Mouse (Mus musculus) neural tube, embryonic 11.5 days (tissue): ENCODE results near the gene Bhlhe23. TPM values are rescaled to one million over a fixed set of nuclear protein-coding genes. Genes with fewer than 3 reads are reported as not detected.

Source experiments
- ATAC-seq: fragments of 200-750 bp; cut with Nextera tagmentation; 2 replicates; pipeline ENCODE4 v1.8.0; 2017; ENCODE audit warnings: moderate number of reproducible peaks, mild to moderate bottlenecking, moderate TSS enrichment, moderate library complexity; ENCODE audit not compliant: insufficient read depth, low FRiP score, low TSS enrichment
- DNase-seq: peaks from one replicate; pipeline ENCODE4 v3.0.0-alpha.2; 2015; ENCODE audit warnings: low spot score
- H3K27ac ChIP-seq: fragments of 300-500 bp; sonication (generic); 2 replicates; pipeline ENCODE4 v1.5.1; 2014; ENCODE audit warnings: low read depth, mild to moderate bottlenecking, low read length
- H3K27me3 ChIP-seq: fragments of 300-500 bp; sonication (generic); 2 replicates; pipeline ENCODE4 v1.6.1; 2014; ENCODE audit warnings: mild to moderate bottlenecking, low read length, mixed read lengths; ENCODE audit not compliant: control insufficient read depth, insufficient read depth
- H3K36me3 ChIP-seq: fragments of 300-500 bp; sonication (generic); 2 replicates; pipeline ENCODE4 v1.6.1; 2014; ENCODE audit warnings: mild to moderate bottlenecking, low read length, moderate library complexity, mixed read lengths; ENCODE audit not compliant: control insufficient read depth, insufficient read depth
- H3K4me1 ChIP-seq: fragments of 300-500 bp; sonication (generic); 2 replicates; pipeline ENCODE4 v1.6.1; 2014; ENCODE audit warnings: low read length, mixed read lengths; ENCODE audit not compliant: control insufficient read depth, insufficient read depth
- H3K4me2 ChIP-seq: fragments of 300-500 bp; sonication (generic); 2 replicates; pipeline ENCODE4 v1.6.1; 2014; ENCODE audit warnings: low read depth, mild to moderate bottlenecking, moderate library complexity
- H3K4me3 ChIP-seq: fragments of 300-500 bp; sonication (generic); 2 replicates; pipeline ENCODE4 v1.5.1; 2014; ENCODE audit warnings: low read depth, low read length
- H3K9ac ChIP-seq: fragments of 300-500 bp; sonication (generic); 2 replicates; pipeline ENCODE4 v1.6.1; 2014; ENCODE audit warnings: mild to moderate bottlenecking, low read length
- H3K9me3 ChIP-seq: fragments of 300-500 bp; sonication (generic); 2 replicates; pipeline ENCODE4 v1.6.1; 2016; ENCODE audit warnings: low read length; ENCODE audit not compliant: control insufficient read depth
- WGBS: fragments of 180-500 bp; shearing (Covaris S2); extraction: QIAGEN DNeasy Blood & Tissue Kit; methylation state at CpG from one replicate; pipeline ENCODE4 v1.1.7; 2014; 5-methylcytosine and 5-hydroxymethylcytosine counted together
- polyA plus RNA-seq: library from polyadenylated mRNA; unstranded; fragments of >200 nt; fragmentation: Nextera tagmentation; extraction: Ambion mirVana; gene quantifications from 2 replicates; pipeline ENCODE4 v1.2.1, GENCODE M21; 2014

The Bhlhe23 gene
- polyA plus RNA-seq, 1 experiment from 2014 or later, result 4.9 TPM

- DNase-seq (no peak), ATAC-seq (no peak)
- no peak overlapping the region for H3K4me2 ChIP-seq
- H3K27ac ChIP-seq, result no peak overlapping the region
- H3K36me3 ChIP-seq, result peaks cover 9% of the 10 kb centered on the region
- H3K9me3 ChIP-seq, result no peaks in the 10 kb centered on the region
- H3K27me3 ChIP-seq, result no peaks in the 10 kb centered on the region
- H3K9ac ChIP-seq, result no peak overlapping the region
- H3K4me1 ChIP-seq, result no peaks in the 10 kb centered on the region
- H3K4me3 ChIP-seq, result no peak overlapping the region
- WGBS, result 44% methylated on average over 8 of the region's 8 CpGs
Observed at GRCm38 (mm10) chr2:180725856-180726629, 50.7 kb downstream of the Bhlhe23 start.

- no peaks in the 10 kb centered on the region for H3K27me3 ChIP-seq
- no peaks in the 10 kb centered on the region for H3K4me1 ChIP-seq
- 5% methylated on average over 6 of the region's 6 CpGs for WGBS
- no peak for ATAC-seq
- H3K9me3 ChIP-seq, result no peaks in the 10 kb centered on the region
- H3K27ac ChIP-seq, result no peak overlapping the region
- DNase-seq, result no peak
- H3K4me2 ChIP-seq, result no peak overlapping the region
- H3K36me3 ChIP-seq, result peaks cover 9% of the 10 kb centered on the region
- H3K9ac ChIP-seq, result no peak overlapping the region
- no peak overlapping the region for H3K4me3 ChIP-seq
Observed at GRCm38 (mm10) chr2:180725414-180725778, 51.3 kb downstream of the Bhlhe23 start.

DNA sequence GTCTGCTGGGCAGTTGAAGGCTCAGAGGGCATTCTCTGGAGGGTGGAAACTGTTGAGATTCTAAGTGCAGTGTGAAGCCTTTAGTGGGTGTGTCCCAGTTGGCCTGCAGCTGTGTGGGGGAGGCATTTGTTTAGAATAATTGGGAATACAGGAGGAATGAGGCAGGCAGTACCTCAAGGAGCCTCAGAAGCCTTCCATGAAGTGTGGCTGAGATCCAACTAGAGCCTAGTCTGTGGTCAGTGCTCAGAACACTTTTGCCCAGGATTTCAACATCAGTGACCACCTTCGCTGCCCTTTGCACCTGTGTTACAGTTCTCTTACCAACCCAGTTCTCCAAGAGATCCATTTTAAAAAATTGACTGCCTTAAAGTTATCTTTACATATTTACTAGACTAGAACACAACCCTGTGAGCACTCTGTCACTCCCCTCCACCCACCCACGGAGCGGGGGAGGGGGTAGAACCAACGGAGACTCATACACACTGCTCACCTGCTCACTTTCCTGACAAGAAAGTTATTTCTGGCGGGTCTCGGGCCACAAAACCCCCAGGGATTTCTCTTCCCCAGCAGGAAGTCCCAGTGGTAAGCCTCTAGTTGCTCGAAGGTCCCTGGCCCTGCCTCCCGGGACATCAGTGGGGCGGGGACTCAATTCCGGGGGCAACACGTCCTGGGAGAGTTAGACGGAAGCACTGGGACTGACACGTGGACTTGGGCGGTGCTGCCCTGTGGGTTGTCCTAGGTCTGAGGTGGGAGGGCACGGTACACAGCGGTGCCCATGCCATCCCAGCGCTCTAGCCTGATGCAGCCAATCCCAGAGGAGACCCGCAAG, 51.9 kb downstream of the Bhlhe23 start, which contains the start of gene Slc17a9:
TSS of gene Slc17a9 (plus strand) at position 679 of the 829 bp plus-strand sequence.
- DNase-seq, result no peak
- Histone ChIP-seq H3K36me3 (peaks cover 9% of the 10 kb centered on the region), H3K27me3 (no peaks in the 10 kb centered on the region), H3K4me2 (no peak within 1 kb of the TSS), H3K4me3 (no peak within 1 kb of the TSS), H3K9ac (no peak within 1 kb of the TSS), H3K9me3 (no peaks in the 10 kb centered on the region), H3K4me1 (no peaks in the 10 kb centered on the region), H3K27ac (no peak within 1 kb of the TSS)
- WGBS, result 5% methylated on average over 18 of the region's 18 CpGs
- ATAC-seq, result no peak

Other genes starting within 250 kb of the Bhlhe23 start
- 40.8 and 41.8 TPM in 2 replicates for gene Mrgbp, start 195.6 kb downstream of the Bhlhe23 start, polyA plus RNA-seq
- gene Ogfr, start 187.7 kb downstream of the Bhlhe23 start, polyA plus RNA-seq, result 98.0 and 106 TPM in 2 replicates
- gene Col9a3, start 179.1 kb downstream of the Bhlhe23 start, polyA plus RNA-seq, result 19.9 and 23.1 TPM in 2 replicates
- 0.30 and 0.81 TPM in 2 replicates for gene Tcfl5, start 134.2 kb downstream of the Bhlhe23 start, polyA plus RNA-seq
- 31.5 and 32.5 TPM in 2 replicates for gene Dido1, start 66.9 kb downstream of the Bhlhe23 start, polyA plus RNA-seq
- gene Gid8, start 66.8 kb downstream of the Bhlhe23 start, polyA plus RNA-seq, result 59.9 and 66.0 TPM in 2 replicates
- gene Slc17a9, start 51.6 kb downstream of the Bhlhe23 start, polyA plus RNA-seq, result 0.42 TPM in 2 replicates
- gene Ythdf1, start 144.0 kb upstream of the Bhlhe23 start, polyA plus RNA-seq, result 75.7 and 77.9 TPM in 2 replicates
- gene Birc7, start 152.1 kb upstream of the Bhlhe23 start, polyA plus RNA-seq, result 0.25 and 0.46 TPM in 2 replicates
- 65.1 and 73.6 TPM in 2 replicates for gene Nkain4, start 177.8 kb upstream of the Bhlhe23 start, polyA plus RNA-seq
- 60.2 and 61.4 TPM in 2 replicates for gene Arfgap1, start 190.3 kb upstream of the Bhlhe23 start, polyA plus RNA-seq
- gene Col20a1, start 209.6 kb upstream of the Bhlhe23 start, polyA plus RNA-seq, result 1.0 and 2.1 TPM in 2 replicates